21 mouse cellular contexts compared by ENCODE assay signal in genomic region chr15:82336629-82337028, GRCm38 (mm10). TPM values are rescaled to one million over a fixed set of nuclear protein-coding genes. Genes with fewer than 3 reads are reported as not detected.
DNase-seq lines count a peak whose midpoint lies in the region; ATAC-seq and TF ChIP-seq lines count a peak whose summit lies in the region.
"Had no signal": no experiment of that assay in that cellular context is flagged by ENCODE, and none has a peak within 500 bp of the region (broad histone marks: within the 10 kb centered on the region; RNA-seq: fewer than 3 reads in every experiment).

No protein-coding gene starts in this region.

- peak; percentile 16 for DNase-seq in embryo, embryonic 10 days (ENCODE audit: low spot score)
- no peak for DNase-seq in embryo, embryonic 11 days
- no peak for DNase-seq in liver, embryonic 11.5 days (ENCODE audit: low spot score)
- DNase-seq in G1E (ENCODE audit: low spot score): no peak
- no peak for DNase-seq in embryo, embryonic 10.5 days (ENCODE audit: low spot score)
- DNase-seq: adrenal gland, postnatal 10 days; cerebellum, adult 11 months; cerebellum, postnatal 36 days; kidney, adult 8-10 months; kidney, postnatal 36 days; layer of hippocampus, adult 9-11 months had no signal

- no peak for TF ChIP-seq CTCF in G1E (IDR thresholded peaks at IDR 0.05; ENCODE audit: low read depth, low read length)

- no peaks in the 10 kb centered on the region for H3K27me3 ChIP-seq in liver, embryonic 12.5 days (replicated peaks)
- H3K27me3 ChIP-seq in liver, embryonic 11.5 days (replicated peaks; ENCODE audit: control insufficient read depth, insufficient read depth, low read length): no peaks in the 10 kb centered on the region
- H3K27me3 ChIP-seq in G1E (ENCODE audit: insufficient read depth, low read length): no peaks in the 10 kb centered on the region
- peaks cover 9% of the 10 kb centered on the region for H3K27me3 ChIP-seq in limb, embryonic 12.5 days
- H3K27me3 ChIP-seq: heart, embryonic 15.5 days had no signal

- 90% methylated on average over 12 of the region's 12 CpGs for WGBS in liver, embryonic 12.5 days (ENCODE audit: insufficient replicate concordance)
- WGBS in liver, embryonic 11.5 days: 89% methylated on average over 12 of the region's 12 CpGs
- WGBS in limb, embryonic 12.5 days: 63% methylated on average over 12 of the region's 12 CpGs

- peak overlapping the region; percentile 75 for H3K4me3 ChIP-seq in liver, embryonic 12.5 days
- no peak overlapping the region for H3K4me3 ChIP-seq in liver, embryonic 11.5 days (ENCODE audit: low read depth, low read length)
- peak overlapping the region; percentile 52; the same call in 1 of the 2 replicates for H3K4me3 ChIP-seq in G1E (ENCODE audit: low read depth, low read length)
- H3K4me3 ChIP-seq in limb, embryonic 12.5 days (replicated peaks): no peak overlapping the region
- H3K4me3 ChIP-seq: forebrain, embryonic 12.5 days; heart, embryonic 15.5 days had no signal

- H3K4me2 ChIP-seq in liver, embryonic 12.5 days: peak overlapping the region; percentile 94
- H3K4me2 ChIP-seq in liver, embryonic 11.5 days: no peak overlapping the region
- H3K4me2 ChIP-seq in limb, embryonic 12.5 days: no peak overlapping the region

- ATAC-seq in liver, embryonic 12.5 days: no peak
- no peak for ATAC-seq in liver, embryonic 11.5 days (replicated peaks; ENCODE audit: low FRiP score)
- no peak for ATAC-seq in G1E (ENCODE audit: extremely low read depth, insufficient number of reproducible peaks, low FRiP score, poor library complexity, severe bottlenecking)
- no peak for ATAC-seq in limb, embryonic 12.5 days (ENCODE audit: insufficient number of reproducible peaks, insufficient read depth, low FRiP score, low TSS enrichment, low read depth)
- no peak for ATAC-seq in monocyte, adult 5-6 weeks (replicated peaks; ENCODE audit: insufficient number of reproducible peaks, low FRiP score, low TSS enrichment, poor library complexity, severe bottlenecking)
- ATAC-seq: lung, postnatal 0 days had no signal

- no peaks in the 10 kb centered on the region for H3K9me3 ChIP-seq in liver, embryonic 12.5 days (replicated peaks)
- no peaks in the 10 kb centered on the region for H3K9me3 ChIP-seq in liver, embryonic 11.5 days (ENCODE audit: control insufficient read depth, low read length)
- H3K9me3 ChIP-seq in G1E (replicated peaks): no peaks in the 10 kb centered on the region
- H3K9me3 ChIP-seq in limb, embryonic 12.5 days: no peaks in the 10 kb centered on the region
- H3K9me3 ChIP-seq: forebrain, embryonic 12.5 days; heart, embryonic 15.5 days had no signal

- peak overlapping the region; percentile 96 for H3K9ac ChIP-seq in liver, embryonic 12.5 days
- H3K9ac ChIP-seq in liver, embryonic 11.5 days (ENCODE audit: low read depth, low read length): no peak overlapping the region
- H3K9ac ChIP-seq in limb, embryonic 12.5 days (replicated peaks): no peak overlapping the region; the same call in 1 of the 2 replicates
- H3K9ac ChIP-seq: forebrain, embryonic 12.5 days had no signal

- peaks cover 47% of the 10 kb centered on the region for H3K4me1 ChIP-seq in liver, embryonic 12.5 days
- peaks cover 40% of the 10 kb centered on the region for H3K4me1 ChIP-seq in liver, embryonic 11.5 days (replicated peaks; ENCODE audit: control insufficient read depth, insufficient read depth, low read length)
- peaks cover 77% of the 10 kb centered on the region for H3K4me1 ChIP-seq in G1E (ENCODE audit: insufficient read depth, low read depth, low read length)
- H3K4me1 ChIP-seq in limb, embryonic 12.5 days (replicated peaks): peaks cover 31% of the 10 kb centered on the region

- peak overlapping the region; percentile 100; the same call in 1 of the 2 replicates for H3K27ac ChIP-seq in liver, embryonic 12.5 days
- H3K27ac ChIP-seq in liver, embryonic 11.5 days (ENCODE audit: low read depth, low read length): no peak overlapping the region
- peak overlapping the region; percentile 32; the same call in 1 of the 2 replicates for H3K27ac ChIP-seq in limb, embryonic 12.5 days
- H3K27ac ChIP-seq: forebrain, embryonic 12.5 days; heart, embryonic 15.5 days had no signal

- peaks cover 56% of the 10 kb centered on the region for H3K36me3 ChIP-seq in liver, embryonic 12.5 days
- peaks cover 8% of the 10 kb centered on the region; the same call in 1 of the 2 replicates for H3K36me3 ChIP-seq in liver, embryonic 11.5 days (ENCODE audit: control insufficient read depth, insufficient read depth, low read length)
- peaks cover 59% of the 10 kb centered on the region for H3K36me3 ChIP-seq in G1E (replicated peaks)
- H3K36me3 ChIP-seq in limb, embryonic 12.5 days: peaks cover 41% of the 10 kb centered on the region

RNA-seq across cellular contexts. Expression of gene Naga, which starts 2.1 kb away (rescaled TPM):
- polyA plus RNA-seq in liver, embryonic 12.5 days (2016; fragmentation: Nextera tagmentation; extraction: Ambion mirVana): 36.5 and 40.8 TPM in 2 replicates
- polyA plus RNA-seq in liver, embryonic 11.5 days (2014; fragmentation: Nextera tagmentation; extraction: Ambion mirVana): 33.7 and 37.2 TPM in 2 replicates
- 190 and 198 TPM in 2 replicates for total RNA-seq in G1E (2014; fragmentation: Nextera tagmentation)
- 200 and 229 TPM in 2 replicates for total RNA-seq in G1E (2017)
- polyA plus RNA-seq in G1E (2012): 274 and 333 TPM in 2 replicates
- 33.6 and 34.1 TPM in 2 replicates for polyA plus RNA-seq in limb, embryonic 12.5 days (2016; fragmentation: Nextera tagmentation; extraction: Ambion mirVana)
- 155 to 216 TPM (median 169 TPM) in 3 replicates for total RNA-seq in monocyte, adult 5-6 weeks (2017)

RNA-seq across cellular contexts. Expression of gene Pheta2, which starts 2.1 kb away (rescaled TPM):
- 39.1 and 42.8 TPM in 2 replicates for polyA plus RNA-seq in liver, embryonic 12.5 days (2016; fragmentation: Nextera tagmentation; extraction: Ambion mirVana)
- 34.0 and 35.4 TPM in 2 replicates for polyA plus RNA-seq in liver, embryonic 11.5 days (2014; fragmentation: Nextera tagmentation; extraction: Ambion mirVana)
- total RNA-seq in G1E (2014; fragmentation: Nextera tagmentation): 50.8 and 67.8 TPM in 2 replicates
- 37.9 and 42.2 TPM in 2 replicates for total RNA-seq in G1E (2017)
- 12.5 and 18.8 TPM in 2 replicates for polyA plus RNA-seq in G1E (2012)
- polyA plus RNA-seq in limb, embryonic 12.5 days (2016; fragmentation: Nextera tagmentation; extraction: Ambion mirVana): 11.0 and 11.3 TPM in 2 replicates
- 6.1 to 11.4 TPM (median 7.8 TPM) in 3 replicates for total RNA-seq in monocyte, adult 5-6 weeks (2017)

RNA-seq across cellular contexts. Expression of gene Smdt1, which starts 2.1 kb away (rescaled TPM):
- 193 and 196 TPM in 2 replicates for polyA plus RNA-seq in liver, embryonic 12.5 days (2016; fragmentation: Nextera tagmentation; extraction: Ambion mirVana)
- 218 and 233 TPM in 2 replicates for polyA plus RNA-seq in liver, embryonic 11.5 days (2014; fragmentation: Nextera tagmentation; extraction: Ambion mirVana)
- total RNA-seq in G1E (2014; fragmentation: Nextera tagmentation) (68.2 and 118 TPM in 2 replicates), G1E (2017) (115 and 129 TPM in 2 replicates)
- 116 and 137 TPM in 2 replicates for polyA plus RNA-seq in G1E (2012)
- polyA plus RNA-seq in limb, embryonic 12.5 days (2016; fragmentation: Nextera tagmentation; extraction: Ambion mirVana): 204 and 226 TPM in 2 replicates
- 57.5 to 129 TPM (median 113 TPM) in 3 replicates for total RNA-seq in monocyte, adult 5-6 weeks (2017)

RNA-seq across cellular contexts. Expression of gene Ndufa6, which starts 17.5 kb away (rescaled TPM):
- polyA plus RNA-seq in liver, embryonic 12.5 days (2016; fragmentation: Nextera tagmentation; extraction: Ambion mirVana): 368 and 383 TPM in 2 replicates
- polyA plus RNA-seq in liver, embryonic 11.5 days (2014; fragmentation: Nextera tagmentation; extraction: Ambion mirVana): 432 and 467 TPM in 2 replicates
- total RNA-seq in G1E (2014; fragmentation: Nextera tagmentation) (117 and 124 TPM in 2 replicates), G1E (2017) (344 and 364 TPM in 2 replicates)
- 215 and 331 TPM in 2 replicates for polyA plus RNA-seq in G1E (2012)
- 302 and 311 TPM in 2 replicates for polyA plus RNA-seq in limb, embryonic 12.5 days (2016; fragmentation: Nextera tagmentation; extraction: Ambion mirVana)
- 139 to 263 TPM (median 256 TPM) in 3 replicates for total RNA-seq in monocyte, adult 5-6 weeks (2017)

RNA-seq across cellular contexts. Expression of gene Wbp2nl, which starts 37.9 kb away (rescaled TPM):
- polyA plus RNA-seq in liver, embryonic 12.5 days (2016; fragmentation: Nextera tagmentation; extraction: Ambion mirVana): 0.22 and 0.31 TPM in 2 replicates
- 0.25 and 0.58 TPM in 2 replicates for polyA plus RNA-seq in liver, embryonic 11.5 days (2014; fragmentation: Nextera tagmentation; extraction: Ambion mirVana)
- total RNA-seq in G1E (2014; fragmentation: Nextera tagmentation): not detected in 2 replicates
- 0.11 TPM in 1 of 2 replicates, not detected in the other for total RNA-seq in G1E (2017)
- not detected in 2 replicates for polyA plus RNA-seq in G1E (2012)
- not detected in 2 replicates for polyA plus RNA-seq in limb, embryonic 12.5 days (2016; fragmentation: Nextera tagmentation; extraction: Ambion mirVana)
- total RNA-seq in monocyte, adult 5-6 weeks (2017): not detected in 3 replicates
- total RNA-seq: hematopoietic stem cell, adult 5-6 weeks; left cerebral cortex, adult 8-10 months had no signal
- polyA plus RNA-seq: embryonic facial prominence, embryonic 14.5 days; urinary bladder, adult 2 months had no signal

Comparison
In these comparisons a context has a peak if more than half of its experiments do, and no peak if none do; other contexts are left out.
1. H3K4me3 ChIP-seq: peak in liver, embryonic 12.5 days (single experiment) and G1E (single experiment); none in liver, embryonic 11.5 days (single experiment) and limb, embryonic 12.5 days (single experiment).